Mouse (Mus musculus): ENCODE measurements at regions not wholly inside any gene's neighbourhood (a gene's known extent, or its start where the extent isn't known, plus 50 kb on each side); places are given as distances from the start of the nearest gene placed in this dataset.
A peak's percentile ranks its signal among the peaks of the same experiment; 100 is the strongest.
"Not testable (repeated sequence)": the region's sequence is repeated elsewhere in the genome, so short reads cannot be mapped to it uniquely, and the experiment has no call there.

GRCm38 (mm10) chr4:21464456-21464855 is 221.3 kb downstream of the Prdm13 start:
- 82% methylated on average over 2 of the region's 2 CpGs for WGBS
- no peak for DNase-seq (ENCODE audit: low read depth, low spot score)

- no peak for DNase-seq (ENCODE audit: low read depth, low spot score)
Measured at GRCm38 (mm10) chr4:21441274-21441673, 244.5 kb downstream of the Prdm13 start.

- no peak for DNase-seq (ENCODE audit: low read depth, low spot score)
- 22% methylated on average over 2 of the region's 2 CpGs for WGBS
Measured at GRCm38 (mm10) chr4:21436710-21437109, 249.1 kb downstream of the Prdm13 start.

GRCm38 (mm10) chr4:21407850-21408249 is 277.9 kb downstream of the Prdm13 start:
- DNase-seq (ENCODE audit: low read depth, low spot score) = no peak

- 76% methylated on average over 1 of the region's 1 CpGs for WGBS
- DNase-seq (ENCODE audit: low read depth, low spot score) = no peak
Measured at GRCm38 (mm10) chr4:21369314-21369713, 316.4 kb downstream of the Prdm13 start.

GRCm38 (mm10) chr4:21368234-21369021 is 317.3 kb downstream of the Prdm13 start:
- DNase-seq (ENCODE audit: low read depth, low spot score) = peak; percentile 1
- WGBS = 67% methylated on average over 11 of the region's 11 CpGs

GRCm38 (mm10) chr4:21321769-21322168 is 364.0 kb downstream of the Prdm13 start:
- WGBS = 62% methylated on average over 1 of the region's 1 CpGs
- no peak for DNase-seq (ENCODE audit: low read depth, low spot score)

GRCm38 (mm10) chr4:21309239-21309638 is 376.5 kb downstream of the Prdm13 start:
- 64% methylated on average over 2 of the region's 2 CpGs for WGBS
- DNase-seq (ENCODE audit: low read depth, low spot score) = not testable (repeated sequence)

- 71% methylated on average over 3 of the region's 3 CpGs for WGBS
- no peak for DNase-seq (ENCODE audit: low read depth, low spot score)
Measured at GRCm38 (mm10) chr4:21307476-21308011, 378.2 kb downstream of the Prdm13 start.

- DNase-seq (ENCODE audit: low read depth, low spot score) = no peak
Measured at GRCm38 (mm10) chr4:21300141-21300540, 385.6 kb downstream of the Prdm13 start.

GRCm38 (mm10) chr4:21267302-21267701 is 418.5 kb downstream of the Prdm13 start:
- WGBS = 69% methylated on average over 2 of the region's 2 CpGs
- no peak for DNase-seq (ENCODE audit: low read depth, low spot score)

- no peak for DNase-seq (ENCODE audit: low read depth, low spot score)
Measured at GRCm38 (mm10) chr4:21266886-21267285, 418.9 kb downstream of the Prdm13 start.

- no peak for DNase-seq (ENCODE audit: low read depth, low spot score)
- 40% methylated on average over 2 of the region's 2 CpGs for WGBS
Measured at GRCm38 (mm10) chr4:21250396-21250795, 435.4 kb downstream of the Prdm13 start.

GRCm38 (mm10) chr4:21222631-21223030 is 463.1 kb downstream of the Prdm13 start:
- no peak for DNase-seq (ENCODE audit: low read depth, low spot score)
- 31% methylated on average over 4 of the region's 4 CpGs for WGBS

- WGBS = 91% methylated on average over 4 of the region's 4 CpGs
- DNase-seq (ENCODE audit: low read depth, low spot score) = no peak
Measured at GRCm38 (mm10) chr4:21207617-21208016, 478.1 kb downstream of the Prdm13 start.

GRCm38 (mm10) chr4:21195620-21196019 is 490.1 kb downstream of the Prdm13 start:
- WGBS = 67% methylated on average over 1 of the region's 1 CpGs
- DNase-seq (ENCODE audit: low read depth, low spot score) = no peak

GRCm38 (mm10) chr4:21173789-21174188 is 512.0 kb downstream of the Prdm13 start:
- 74% methylated on average over 6 of the region's 6 CpGs for whole genome bisulfite sequencing
- no peak for DNase-seq (ENCODE audit: low read depth, low spot score)

- WGBS = 92% methylated on average over 1 of the region's 1 CpGs
Measured at GRCm38 (mm10) chr4:21173019-21173418, 512.7 kb downstream of the Prdm13 start.

GRCm38 (mm10) chr4:21170734-21171133 is 515.0 kb downstream of the Prdm13 start:
- WGBS = 69% methylated on average over 3 of the region's 3 CpGs

More at GRCm38 (mm10) chr4:21173019-21173418, 512.7 kb downstream of the Prdm13 start:
- DNase-seq (ENCODE audit: low read depth, low spot score) = no peak

GRCm38 (mm10) chr4:21162124-21162523 is 523.6 kb downstream of the Prdm13 start:
- DNase-seq (ENCODE audit: low read depth, low spot score) = no peak

More at GRCm38 (mm10) chr4:21170734-21171133, 515.0 kb downstream of the Prdm13 start:
- DNase-seq (ENCODE audit: low read depth, low spot score) = no peak

- 91% methylated on average over 1 of the region's 1 CpGs for WGBS
- no peak for DNase-seq (ENCODE audit: low read depth, low spot score)
Measured at GRCm38 (mm10) chr4:21125892-21126291, 559.9 kb downstream of the Prdm13 start.

GRCm38 (mm10) chr4:21095741-21096140 is 590.0 kb downstream of the Prdm13 start:
- WGBS = 84% methylated on average over 1 of the region's 1 CpGs
- no peak for DNase-seq (ENCODE audit: low read depth, low spot score)

Measured in large intestine, adult 2 months (tissue).